Mouse (Mus musculus) brain, embryonic 14.5 days (tissue): Measurements from ENCODE around the gene Ptgs2.

Source experiments
- CTCF ChIP-seq: fragments of 200-500 bp; IDR thresholded peaks from 2 replicates; pipeline ENCODE4 v1.5.1; 2012; ENCODE audit warnings: inconsistent platforms, mild to moderate bottlenecking, moderate library complexity, borderline replicate concordance; ENCODE audit not compliant: insufficient read depth, insufficient read length; ENCODE audit errors: extremely low read depth
- POLR2A ChIP-seq: fragments of 200-500 bp; IDR thresholded peaks from 2 replicates; pipeline ENCODE4 v1.6.1; 2012; ENCODE audit warnings: mild to moderate bottlenecking, inconsistent platforms, borderline replicate concordance; ENCODE audit not compliant: poor library complexity, insufficient read depth, insufficient read length, severe bottlenecking; ENCODE audit errors: extremely low read depth

DNA sequence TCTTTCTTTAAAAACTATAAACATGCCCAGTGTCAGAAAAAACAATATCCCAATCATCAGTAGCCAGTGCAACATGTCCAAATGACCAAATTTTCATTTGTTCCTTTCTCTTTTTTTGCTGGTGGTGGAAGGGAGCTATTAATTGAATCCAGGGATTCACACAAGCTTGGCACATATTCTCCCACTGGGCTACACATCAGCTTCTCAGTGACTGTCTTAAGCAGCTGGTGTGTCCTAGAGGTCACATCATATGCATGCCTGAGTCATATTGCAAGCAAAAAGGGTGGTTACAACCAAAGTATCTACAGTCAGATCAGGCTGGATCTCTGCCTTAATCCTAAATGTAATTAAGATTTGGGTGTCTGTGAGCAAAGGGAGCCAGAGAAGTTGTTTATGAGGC is 35.5 kb downstream of the Ptgs2 start:
- TF ChIP-seq POLR2A = no peak
- no peak for TF ChIP-seq CTCF
